Mouse (Mus musculus): ENCODE data around the gene Adarb2.

GRCm38 (mm10) chr13:8456886-8457285 is 254.2 kb downstream of the Adarb2 start:
- TF ChIP-seq CTCF (conservative IDR thresholded peaks at IDR 0.05; ENCODE audit: insufficient read depth, insufficient read length, low read depth, low read length) (no peak), POLR2A (IDR thresholded peaks at IDR 0.05; ENCODE audit: low read depth, low read length) (no peak)
